Mouse (Mus musculus) midbrain, postnatal 0 days (tissue): ENCODE measurements around the gene Gpc6. TPM values are rescaled to one million over a fixed set of nuclear protein-coding genes. Genes with fewer than 3 reads are reported as not detected.

Experiments
- ATAC-seq: fragments of 200-750 bp; cut with Nextera tagmentation; 2 replicates; pipeline ENCODE4 v1.8.0; 2017; ENCODE audit warnings: moderate number of reproducible peaks, mild to moderate bottlenecking, moderate TSS enrichment, moderate library complexity; ENCODE audit not compliant: low FRiP score
- DNase-seq: peaks from one replicate; pipeline ENCODE4 v3.0.0-alpha.2; 2015; ENCODE audit warnings: low spot score
- H3K27ac ChIP-seq: fragments of 300-500 bp; sonication (generic); 2 replicates; pipeline ENCODE4 v1.5.1; 2014; ENCODE audit warnings: low read depth, mild to moderate bottlenecking, low read length, mixed read lengths
- H3K27me3 ChIP-seq: fragments of 300-500 bp; sonication (generic); 2 replicates; pipeline ENCODE4 v1.6.1; 2014; ENCODE audit warnings: low read length, control low read depth, mixed read lengths; ENCODE audit not compliant: insufficient read depth
- H3K36me3 ChIP-seq: fragments of 300-500 bp; sonication (generic); 2 replicates; pipeline ENCODE4 v1.6.1; 2014; ENCODE audit warnings: low read length, control low read depth, mixed read lengths; ENCODE audit not compliant: insufficient read depth
- H3K4me1 ChIP-seq: fragments of 300-500 bp; sonication (generic); 2 replicates; pipeline ENCODE4 v1.6.1; 2014; ENCODE audit warnings: mild to moderate bottlenecking, control low read depth, antibody characterized with exemption, low read length, mixed read lengths; ENCODE audit not compliant: insufficient read depth
- H3K4me2 ChIP-seq: fragments of 300-500 bp; sonication (generic); 2 replicates; pipeline ENCODE4 v1.6.1; 2014; ENCODE audit warnings: low read depth, mild to moderate bottlenecking, low read length, mixed read lengths; ENCODE audit not compliant: poor library complexity, severe bottlenecking
- H3K4me3 ChIP-seq: fragments of 300-500 bp; sonication (generic); 2 replicates; pipeline ENCODE4 v1.5.1; 2014; ENCODE audit warnings: low read depth, mild to moderate bottlenecking, low read length, moderate library complexity
- H3K9ac ChIP-seq: fragments of 300-500 bp; sonication (generic); replicated peaks from 2 replicates; pipeline ENCODE4 v1.6.1; 2014; ENCODE audit warnings: mild to moderate bottlenecking, low read length, moderate library complexity, mixed read lengths; ENCODE audit not compliant: poor library complexity, severe bottlenecking
- H3K9me3 ChIP-seq: fragments of 300-500 bp; sonication (generic); 2 replicates; pipeline ENCODE4 v1.6.1; 2016; ENCODE audit warnings: low read length, control low read depth
- CTCF ChIP-seq: IDR thresholded peaks from 2 replicates; pipeline ENCODE4 v1.5.1; 2016; ENCODE audit warnings: antibody characterized with exemption, mild to moderate bottlenecking
- WGBS: fragments of 180-500 bp; shearing (Covaris S2); extraction: QIAGEN DNeasy Blood & Tissue Kit; methylation state at CpG from one replicate; pipeline ENCODE4 v1.1.7; 2014; 5-methylcytosine and 5-hydroxymethylcytosine counted together
- polyA plus RNA-seq: library from polyadenylated mRNA; unstranded; fragments of >200 nt; fragmentation: Nextera tagmentation; extraction: Ambion mirVana; gene quantifications from 2 replicates; pipeline ENCODE4 v1.2.1, GENCODE M21; 2015
- total RNA-seq: library from RNA; depleted of rRNA; stranded (reverse); fragments of >200 nt; gene quantifications from 2 replicates; pipeline ENCODE4 v1.2.3, GENCODE M21; 2014

Gpc6 gene
- total and polyA plus RNA-seq, 2 experiments from 2014 or later = 19.3 to 20.3 TPM

GRCm38 (mm10) chr14:117760830-117761517 lies 835.9 kb downstream of the Gpc6 start:
- Histone ChIP-seq H3K27ac (no peak overlapping the region), H3K4me3 (no peak overlapping the region), H3K4me2 (no peak overlapping the region), H3K9me3 (no peaks in the 10 kb centered on the region), H3K9ac (no peak overlapping the region), H3K36me3 (no peaks in the 10 kb centered on the region), H3K4me1 (no peaks in the 10 kb centered on the region), H3K27me3 (no peaks in the 10 kb centered on the region)
- no peak for TF ChIP-seq CTCF
- ATAC-seq = no peak
- WGBS = 68% methylated on average over 4 of the region's 4 CpGs
- DNase-seq = no peak

GRCm38 (mm10) chr14:117762934-117763333 lies 837.8 kb downstream of the Gpc6 start:
- no peak overlapping the region for H3K9ac ChIP-seq
- no peak for TF ChIP-seq CTCF
- DNase-seq (no peak), ATAC-seq (no peak)
- no peak overlapping the region for H3K27ac ChIP-seq
- no peak overlapping the region for H3K4me2 ChIP-seq
- H3K36me3 ChIP-seq = no peaks in the 10 kb centered on the region
- H3K27me3 ChIP-seq = no peaks in the 10 kb centered on the region
- H3K9me3 ChIP-seq = no peaks in the 10 kb centered on the region
- no peaks in the 10 kb centered on the region for H3K4me1 ChIP-seq
- no peak overlapping the region for H3K4me3 ChIP-seq
- 90% methylated on average over 5 of the region's 5 CpGs for WGBS

GRCm38 (mm10) chr14:117767861-117768260 lies 842.7 kb downstream of the Gpc6 start:
- no peaks in the 10 kb centered on the region for H3K9me3 ChIP-seq
- WGBS = 94% methylated on average over 4 of the region's 4 CpGs
- no peak overlapping the region for H3K27ac ChIP-seq
- no peaks in the 10 kb centered on the region for H3K27me3 ChIP-seq
- no peak overlapping the region for H3K4me2 ChIP-seq
- ATAC-seq (no peak), DNase-seq (no peak)
- no peaks in the 10 kb centered on the region for H3K36me3 ChIP-seq
- TF ChIP-seq CTCF = no peak
- H3K4me1 ChIP-seq = no peaks in the 10 kb centered on the region
- no peak overlapping the region for H3K4me3 ChIP-seq
- H3K9ac ChIP-seq = no peak overlapping the region

GRCm38 (mm10) chr14:117768697-117769096 lies 843.6 kb downstream of the Gpc6 start:
- no peak for DNase-seq
- WGBS = 94% methylated on average over 7 of the region's 7 CpGs

GRCm38 (mm10) chr14:117773373-117773772 lies 848.3 kb downstream of the Gpc6 start:
- Histone ChIP-seq H3K27ac (no peak overlapping the region), H3K9ac (no peak overlapping the region), H3K4me2 (no peak overlapping the region), H3K36me3 (no peaks in the 10 kb centered on the region), H3K27me3 (no peaks in the 10 kb centered on the region), H3K4me1 (no peaks in the 10 kb centered on the region), H3K4me3 (no peak overlapping the region), H3K9me3 (no peaks in the 10 kb centered on the region)
- TF ChIP-seq CTCF = no peak
- DNase-seq = no peak
- WGBS = 59% methylated on average over 2 of the region's 2 CpGs
- no peak for ATAC-seq

More at GRCm38 (mm10) chr14:117768697-117769096, 843.6 kb downstream of the Gpc6 start:
- ATAC-seq = no peak
- Histone ChIP-seq H3K4me2 (no peak overlapping the region), H3K9me3 (no peaks in the 10 kb centered on the region), H3K36me3 (no peaks in the 10 kb centered on the region), H3K9ac (no peak overlapping the region), H3K4me1 (no peaks in the 10 kb centered on the region), H3K27me3 (no peaks in the 10 kb centered on the region), H3K27ac (no peak overlapping the region), H3K4me3 (no peak overlapping the region)
- TF ChIP-seq CTCF = no peak

GRCm38 (mm10) chr14:117777866-117778500 lies 852.9 kb downstream of the Gpc6 start:
- 78% methylated on average over 13 of the region's 13 CpGs for WGBS
- H3K9ac ChIP-seq = no peak overlapping the region
- no peak overlapping the region for H3K4me3 ChIP-seq
- H3K36me3 ChIP-seq = no peaks in the 10 kb centered on the region
- H3K9me3 ChIP-seq = no peaks in the 10 kb centered on the region
- ATAC-seq (no peak), DNase-seq (no peak)
- no peaks in the 10 kb centered on the region for H3K27me3 ChIP-seq
- no peak for TF ChIP-seq CTCF
- H3K4me2 ChIP-seq = no peak overlapping the region
- H3K27ac ChIP-seq = no peak overlapping the region
- no peaks in the 10 kb centered on the region for H3K4me1 ChIP-seq
